Mouse (Mus musculus): ENCODE results near the gene Ptrhd1. TPM values are rescaled to one million over a fixed set of nuclear protein-coding genes. Genes with fewer than 3 reads are reported as not detected.

Ptrhd1 gene
- 4.5 TPM for polyA plus RNA-seq (2017; shearing (Covaris generic))

GRCm38 (mm10) chr12:4233572-4234508 is at the start of gene Ptrhd1, which contains the start of gene Cenpo:
Gene Ptrhd1 (plus strand): TSS chr12:4234027.
Gene Cenpo (minus strand): TSS chr12:4234294.

Other genes with a start within 250 kb of the Ptrhd1 start
- 0.25 TPM for gene Efr3b, start 195.1 kb upstream of the Ptrhd1 start, polyA plus RNA-seq (2017; shearing (Covaris generic))
- gene Dnajc27, start 151.4 kb upstream of the Ptrhd1 start, polyA plus RNA-seq (2017; shearing (Covaris generic)) = 10.6 TPM
- 5.1 TPM for gene Adcy3, start 100.9 kb upstream of the Ptrhd1 start, polyA plus RNA-seq (2017; shearing (Covaris generic))
- gene Cenpo, start 267 bp downstream of the Ptrhd1 start, polyA plus RNA-seq (2017; shearing (Covaris generic)) = 38.3 TPM
- gene Ncoa1, start 243.2 kb downstream of the Ptrhd1 start, polyA plus RNA-seq (2017; shearing (Covaris generic)) = 4.6 TPM